Mouse (Mus musculus) myocyte (in vitro differentiated cells): ENCODE results near the gene Trim50.

Source experiments
- CEBPB ChIP-seq: IDR thresholded peaks from 2 replicates; pipeline ENCODE4 v1.6.1; 2011; ENCODE audit warnings: mild to moderate bottlenecking, moderate library complexity; ENCODE audit not compliant: poor library complexity, insufficient read depth, severe bottlenecking
- MAX ChIP-seq: IDR thresholded peaks from one replicate; pipeline ENCODE4 v1.6.1; 2011; ENCODE audit warnings: low read depth, mild to moderate bottlenecking, control low read depth
- MYOD1 ChIP-seq, 3 experiments: IDR thresholded peaks; one replicate each; pipeline ENCODE4 v1.6.1; 2011; ENCODE audit warnings: control low read depth in 2 of 3, low read depth in 2 of 3, mild to moderate bottlenecking in 2 of 3, moderate library complexity in 1 of 3; ENCODE audit not compliant: insufficient read length in 2 of 3, control insufficient read depth in 1 of 3
- MYOG ChIP-seq, 3 experiments: IDR thresholded peaks; one replicate each; pipeline ENCODE4 v1.6.1; 2011; ENCODE audit warnings: control low read depth in 2 of 3, low read depth in 2 of 3, mild to moderate bottlenecking in 2 of 3; ENCODE audit not compliant: insufficient read length in 2 of 3, control insufficient read depth in 1 of 3, insufficient read depth in 1 of 3
- POLR2A ChIP-seq: IDR thresholded peaks from one replicate; pipeline ENCODE4 v1.6.1; 2011; ENCODE audit warnings: low read depth, mild to moderate bottlenecking, control low read depth, moderate library complexity; ENCODE audit not compliant: insufficient read length
- TCF3 ChIP-seq: IDR thresholded peaks from one replicate; pipeline ENCODE4 v1.6.1; 2011; ENCODE audit warnings: low read depth, control low read depth; ENCODE audit not compliant: insufficient read length
- USF1 ChIP-seq: IDR thresholded peaks from one replicate; pipeline ENCODE4 v1.6.1; 2011; ENCODE audit warnings: low read depth, mild to moderate bottlenecking, control low read depth, moderate library complexity

- TF ChIP-seq MYOG (IDR thresholded peaks at IDR 0.05; ENCODE audit: control insufficient read depth in 1 of 3, insufficient read depth in 1 of 3, insufficient read length in 2 of 3, low read depth in 2 of 3) (no peak), POLR2A (no peak), MYOD1 (IDR thresholded peaks at IDR 0.05; ENCODE audit: control insufficient read depth in 1 of 3, insufficient read length in 2 of 3, low read depth in 2 of 3) (no peak), USF1 (no peak), CEBPB (no peak), TCF3 (no peak), MAX (no peak)
Observed at GRCm38 (mm10) chr5:135381356-135381925, 28.3 kb downstream of the Trim50 start.
